Mouse (Mus musculus) inflammation-experienced regulatory T-cells (primary cell): ENCODE results near the gene Zfp980. TPM values are rescaled to one million over a fixed set of nuclear protein-coding genes. Genes with fewer than 3 reads are reported as not detected.

Experiments used
- polyA plus RNA-seq, 2 experiments: library from polyadenylated mRNA; unstranded; fragments of 100-300 nt; shearing (Covaris generic); gene quantifications; one replicate each; pipeline ENCODE4 v1.2.1; 2017

Zfp980 gene
- polyA plus RNA-seq: under 1 TPM; 0.07 to 0.16 TPM

GRCm38 (mm10) chr4:145670385-145670784, at the start of gene Zfp980:
Gene Zfp980, plus strand, starts transcription at chr4:145670685.

Other genes with a start within 250 kb of the Zfp980 start
- gene Zfp990, start 159.9 kb upstream of the Zfp980 start, polyA plus RNA-seq: 1 to 10 TPM in 1 of 2 experiments, under 1 TPM in 1; 0.25 to 5.4 TPM
- gene Gm13212, start 85.5 kb upstream of the Zfp980 start, polyA plus RNA-seq: 1 to 10 TPM; 9.0 to 10.0 TPM
- 1 to 10 TPM in 1 of 2 experiments, not detected in 1; 1.3 TPM for gene Zfp986, start 198.1 kb downstream of the Zfp980 start, polyA plus RNA-seq